Mouse (Mus musculus) layer of hippocampus, adult 8-10 months (tissue): ENCODE data around the gene Zc3h10. TPM values are rescaled to one million over a fixed set of nuclear protein-coding genes. Genes with fewer than 3 reads are reported as not detected.
A peak's percentile ranks its signal among the peaks of the same experiment; 100 is the strongest.
"Not testable (repeated sequence)": the region's sequence is repeated elsewhere in the genome, so short reads cannot be mapped to it uniquely, and the experiment has no call there.

Experiments used
- DNase-seq, 2 experiments: peaks; one replicate each; pipeline ENCODE4 v3.0.0; 2022; ENCODE audit warnings: low spot score in 2 of 2
- total RNA-seq, 4 experiments: library from RNA; stranded (reverse); gene quantifications; 2 replicates each; pipeline ENCODE4 v1.2.4; 2022

The Zc3h10 gene
- total RNA-seq, 4 experiments from 2014 or later = 12.7 to 17.0 (median 15.2) TPM

DNA sequence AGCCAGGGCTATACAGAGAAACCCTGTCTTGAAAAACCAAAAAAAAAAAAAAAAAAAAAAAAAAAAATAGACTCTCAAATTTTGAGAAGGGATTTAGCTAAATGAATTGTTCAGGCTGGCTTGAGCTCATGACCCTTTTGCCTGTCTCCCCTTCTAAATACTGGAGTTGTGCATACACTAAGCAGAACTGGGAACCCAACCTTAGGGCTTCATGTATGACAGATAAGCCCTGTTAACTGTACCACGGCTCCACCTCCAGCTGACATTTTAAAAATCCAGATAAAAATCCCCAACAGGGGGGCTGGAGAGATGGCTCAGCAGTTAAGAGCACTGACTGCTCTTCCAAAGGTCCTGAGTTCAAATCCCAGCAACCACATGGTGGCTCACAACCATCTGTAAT, 8.0 kb upstream of the Zc3h10 start:
- DNase-seq = not testable (repeated sequence)

DNA sequence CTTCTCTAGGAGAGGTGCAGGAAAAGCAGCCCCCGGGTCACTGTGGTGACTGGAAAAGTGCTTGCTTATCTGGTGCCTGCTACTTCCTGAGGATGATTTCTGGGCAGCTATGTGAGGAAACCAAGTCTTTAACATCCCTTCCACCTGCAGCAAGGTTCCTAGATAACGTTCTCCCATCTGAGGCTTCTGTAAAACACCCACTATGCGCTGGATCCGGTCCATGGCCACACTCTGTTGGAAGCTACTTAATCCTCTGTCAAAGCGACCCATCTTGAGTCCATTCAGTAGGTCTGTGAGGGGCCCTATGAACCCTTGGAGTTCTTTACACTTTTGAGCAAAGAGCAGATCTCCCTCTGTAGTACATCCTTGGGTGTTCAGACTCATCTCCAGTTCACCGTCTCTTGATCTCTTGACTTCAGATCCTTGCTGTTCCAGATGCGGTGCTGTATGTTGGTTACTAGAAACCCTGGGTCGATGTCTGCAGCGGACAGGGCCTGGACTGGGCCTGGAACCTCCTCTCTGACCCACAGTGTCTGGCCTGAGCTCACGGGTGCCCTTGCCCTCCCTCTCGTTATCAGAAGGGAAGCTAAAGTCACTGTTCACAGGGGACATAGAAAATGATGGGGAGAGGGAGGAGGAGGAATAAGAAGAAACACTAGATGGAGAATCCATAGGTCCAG, 2.7 kb upstream of the Zc3h10 start:
- not testable (repeated sequence) for DNase-seq

DNA sequence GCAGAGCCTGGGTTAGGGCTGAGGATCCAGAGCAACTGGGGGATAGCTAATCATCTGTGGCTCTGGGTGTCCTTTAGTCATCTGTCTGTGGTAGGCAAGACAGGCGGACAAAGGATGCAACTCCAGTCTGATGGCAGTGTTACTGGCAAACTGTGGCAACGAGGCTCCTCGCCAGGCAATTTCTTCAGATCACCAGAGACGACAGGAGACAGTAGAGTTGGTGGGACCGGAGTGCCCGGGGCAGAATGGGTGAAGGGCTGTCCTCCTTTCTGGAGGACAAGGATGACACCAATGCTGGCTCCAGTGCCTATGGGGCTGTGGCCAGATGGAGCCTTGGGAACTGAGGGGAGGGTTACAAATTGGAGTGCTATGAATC, 2.1 kb upstream of the Zc3h10 start:
- peak; percentile 21 to 47 for DNase-seq

DNA sequence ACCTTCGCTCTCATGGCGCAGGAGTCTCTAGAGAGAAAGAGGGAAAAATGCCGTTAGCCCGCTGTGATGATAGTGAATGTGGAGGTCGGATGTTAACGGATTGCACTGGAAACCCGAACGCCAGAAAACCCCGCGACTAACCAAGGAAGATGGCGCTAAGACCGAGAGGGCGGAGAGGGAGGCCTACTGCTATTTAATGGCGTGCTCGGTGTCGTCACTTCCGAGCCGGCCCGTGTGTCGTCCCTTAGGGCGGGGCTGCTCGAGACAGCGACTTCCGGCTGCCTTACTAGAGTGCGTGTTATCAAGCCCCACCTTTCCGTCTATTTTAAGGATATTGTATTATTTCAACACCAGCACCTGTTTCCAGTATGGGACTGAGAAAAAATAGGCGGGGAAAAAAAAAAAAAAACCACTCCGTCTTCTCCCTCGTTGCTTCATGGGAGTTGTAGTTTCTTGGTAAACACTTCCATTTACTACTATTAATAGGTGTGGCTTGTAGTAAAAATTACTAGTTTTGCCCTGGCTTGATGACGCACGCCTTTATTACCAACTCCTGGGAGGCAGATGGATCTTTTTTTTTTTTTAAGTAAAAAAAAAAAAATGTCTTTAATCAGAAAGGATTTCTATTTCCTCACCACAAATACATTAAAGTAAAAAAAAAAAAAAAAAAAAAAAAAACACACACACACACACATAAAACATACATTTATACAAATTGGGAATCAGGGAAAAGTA, 1.5 kb upstream of the Zc3h10 start, which contains the start of gene Rpl41:
Rpl41 (minus strand) TSS at position 359 of the 735 bp plus-strand sequence.
- DNase-seq = peak; percentile 91 to 93

DNA sequence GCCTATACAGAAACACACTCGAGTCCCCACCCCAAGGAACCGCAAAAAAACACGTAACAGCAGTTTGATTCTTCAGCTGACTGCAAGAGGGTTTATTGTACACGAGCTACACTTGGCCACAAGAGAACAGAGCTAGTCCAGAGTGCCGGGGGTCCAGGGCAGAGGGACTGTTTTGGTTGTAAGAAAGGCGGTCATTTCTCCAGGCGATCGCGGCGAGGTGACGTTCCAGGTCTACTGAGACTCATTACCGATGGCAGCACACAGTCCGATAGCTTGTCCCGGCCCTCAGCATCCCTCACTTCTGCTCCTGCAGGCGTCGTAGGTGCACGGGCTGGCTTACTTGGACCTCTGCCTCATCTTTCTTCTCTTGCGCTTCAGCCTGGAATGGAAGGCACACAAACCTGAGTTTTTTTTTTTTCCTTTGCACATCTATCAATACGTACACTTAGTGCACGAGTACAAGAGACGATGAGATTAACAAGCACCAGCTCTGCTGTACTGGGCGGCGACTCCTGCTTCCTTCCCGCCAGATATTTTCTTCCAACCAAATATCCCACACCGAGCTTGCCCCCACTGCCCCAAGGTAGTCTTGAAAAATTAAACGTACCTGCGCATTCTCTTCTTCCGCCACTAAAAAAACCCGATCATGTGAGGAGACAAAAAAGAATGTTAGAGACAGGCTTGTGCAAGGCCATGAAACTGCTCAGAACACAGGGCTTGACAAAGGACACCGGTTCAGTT, 647 bp upstream of the Zc3h10 start:
- not testable (repeated sequence) for DNase-seq

DNA sequence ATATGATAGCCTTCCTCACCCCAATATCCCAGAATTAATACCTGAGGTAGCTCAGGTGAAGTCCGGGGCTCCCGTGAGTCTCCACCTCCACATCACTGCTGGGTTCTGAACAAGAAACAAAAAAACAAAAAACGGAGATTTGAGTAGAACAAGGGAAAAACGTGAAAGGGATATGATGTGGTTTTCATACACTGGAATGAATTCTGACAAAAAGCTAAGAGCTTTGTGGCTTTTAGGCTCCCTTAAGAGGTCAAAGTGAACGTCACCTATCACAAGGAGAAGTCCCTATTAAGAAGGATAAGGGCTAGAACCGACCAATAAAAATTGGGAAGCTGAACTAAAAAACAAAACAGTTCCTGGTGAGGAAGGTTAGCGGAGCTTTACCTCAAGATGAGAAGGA, 787 bp downstream of the Zc3h10 start:
- DNase-seq = no peak

DNA sequence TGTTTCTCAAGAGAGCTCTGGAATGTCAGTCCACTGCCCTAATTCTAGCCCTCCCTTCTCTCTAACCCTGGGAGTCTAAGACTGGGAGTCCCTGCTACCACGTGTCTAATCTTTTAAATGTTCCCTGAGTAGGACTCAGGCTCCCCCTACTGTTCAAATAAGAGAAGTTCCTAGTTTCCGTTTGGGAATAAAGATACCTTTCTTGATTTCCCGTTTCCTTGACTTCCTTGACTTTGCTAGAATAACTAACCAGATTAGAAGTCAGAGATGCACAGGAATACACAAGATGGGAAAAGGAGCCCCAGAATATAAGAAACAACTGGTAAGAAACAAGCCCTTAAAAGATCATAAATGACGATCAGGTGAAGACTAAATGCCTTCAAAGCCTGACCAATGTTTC, 1.2 kb downstream of the Zc3h10 start:
- DNase-seq = no peak

DNA sequence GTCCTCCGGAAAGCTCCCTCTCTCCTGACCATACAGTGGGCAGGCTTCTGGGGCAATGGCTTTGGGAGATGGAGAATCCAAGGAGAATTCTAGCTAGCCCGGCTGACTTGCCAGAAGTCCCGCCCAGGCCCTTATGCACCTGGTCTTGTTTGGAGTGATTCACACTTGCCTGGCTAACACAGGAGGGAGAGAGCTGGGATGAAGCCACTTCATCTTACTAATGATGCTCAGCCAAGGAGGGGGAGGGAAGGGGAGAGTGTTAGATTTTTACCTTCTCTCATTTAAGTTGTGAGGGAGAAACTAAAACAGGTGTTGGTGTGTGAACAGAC, 2.0 kb downstream of the Zc3h10 start:
- no peak for DNase-seq

DNA sequence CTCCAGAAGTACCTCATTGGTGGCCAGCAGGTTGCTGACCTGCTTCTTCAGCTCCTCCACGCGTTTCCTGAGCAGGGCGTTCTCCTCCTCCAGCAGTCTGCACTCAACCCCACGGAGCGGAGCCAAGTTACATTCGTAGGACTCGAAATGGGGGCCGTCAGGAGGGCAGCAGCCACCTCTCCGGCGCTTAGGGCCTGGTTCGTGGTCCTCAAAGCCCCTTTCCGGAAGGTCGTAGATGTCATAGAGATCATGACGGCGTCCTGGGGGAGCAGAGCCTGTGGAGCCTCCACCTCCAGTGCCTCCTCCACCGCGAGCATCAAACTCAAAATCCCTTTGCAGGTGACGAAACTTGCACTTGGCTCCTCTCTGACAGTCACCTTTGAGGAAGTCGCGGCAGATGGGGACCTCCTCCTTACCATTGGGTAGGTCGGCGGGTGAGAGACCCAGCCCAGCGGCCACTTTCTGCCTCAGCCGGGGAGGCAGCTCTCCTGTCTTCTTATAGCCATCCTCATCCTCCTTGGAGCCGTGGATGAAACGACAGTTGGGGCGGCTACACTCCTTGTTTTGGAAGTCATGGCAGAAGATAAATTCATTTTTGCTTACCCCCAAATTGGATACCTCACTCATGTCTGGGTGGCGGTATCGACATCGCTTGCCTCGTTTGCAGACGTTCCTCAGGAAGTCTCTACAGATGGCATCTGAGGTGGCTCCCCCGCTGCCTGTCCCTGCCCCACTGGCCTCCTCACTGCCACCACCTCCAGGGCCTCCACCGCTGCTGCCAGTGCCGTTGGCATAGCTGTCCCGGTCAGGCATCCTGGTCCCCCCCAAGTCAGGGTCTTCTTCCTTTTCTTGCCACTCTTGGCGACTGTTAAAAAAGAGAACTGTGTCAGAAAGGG, 2.7 kb downstream of the Zc3h10 start:
- DNase-seq = no peak

DNA sequence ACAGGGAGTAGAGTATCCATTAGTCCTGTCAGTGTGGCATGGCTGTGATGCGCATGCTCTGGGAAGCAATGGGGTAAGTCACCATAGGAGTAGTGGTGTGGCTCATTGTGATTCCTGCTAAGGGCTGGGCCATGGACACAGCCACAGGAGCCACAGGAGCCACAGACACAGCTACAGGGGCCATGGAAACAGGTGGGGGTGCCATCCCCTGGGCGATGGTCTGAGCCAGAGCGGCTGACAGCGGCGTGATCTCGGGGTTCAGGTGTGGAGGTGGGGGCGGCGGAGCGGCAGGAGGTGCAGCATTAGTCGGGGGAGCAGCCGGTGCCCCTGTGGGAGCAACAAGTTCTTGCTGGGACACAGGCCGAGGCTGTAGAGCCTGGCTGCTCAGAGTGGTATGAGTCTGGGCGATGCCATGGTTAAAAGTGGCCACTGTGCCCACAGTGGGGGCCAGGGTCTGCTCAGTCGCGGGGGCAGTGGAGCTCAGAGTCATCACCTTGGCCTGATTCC, 3.4 kb downstream of the Zc3h10 start:
- DNase-seq = no peak

DNA sequence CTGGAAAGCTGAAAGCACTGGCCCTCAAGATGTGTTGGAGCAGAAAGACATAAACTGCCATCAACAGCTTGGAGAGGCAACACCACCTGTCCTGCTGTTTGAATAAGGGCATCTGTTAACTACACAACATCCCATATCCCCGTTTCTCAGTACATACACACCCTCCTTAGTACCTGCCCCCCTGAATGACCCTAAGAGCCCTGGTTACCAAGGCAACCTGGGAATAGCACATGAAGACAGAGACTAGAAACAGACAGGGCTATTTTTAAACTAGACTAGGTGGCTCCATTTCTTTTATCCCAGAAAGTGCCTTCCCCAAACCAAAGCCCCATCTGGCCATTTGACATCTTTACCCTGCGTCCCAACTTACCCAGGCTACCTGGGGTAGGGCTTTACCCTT, 4.5 kb downstream of the Zc3h10 start:
- no peak for DNase-seq

DNA sequence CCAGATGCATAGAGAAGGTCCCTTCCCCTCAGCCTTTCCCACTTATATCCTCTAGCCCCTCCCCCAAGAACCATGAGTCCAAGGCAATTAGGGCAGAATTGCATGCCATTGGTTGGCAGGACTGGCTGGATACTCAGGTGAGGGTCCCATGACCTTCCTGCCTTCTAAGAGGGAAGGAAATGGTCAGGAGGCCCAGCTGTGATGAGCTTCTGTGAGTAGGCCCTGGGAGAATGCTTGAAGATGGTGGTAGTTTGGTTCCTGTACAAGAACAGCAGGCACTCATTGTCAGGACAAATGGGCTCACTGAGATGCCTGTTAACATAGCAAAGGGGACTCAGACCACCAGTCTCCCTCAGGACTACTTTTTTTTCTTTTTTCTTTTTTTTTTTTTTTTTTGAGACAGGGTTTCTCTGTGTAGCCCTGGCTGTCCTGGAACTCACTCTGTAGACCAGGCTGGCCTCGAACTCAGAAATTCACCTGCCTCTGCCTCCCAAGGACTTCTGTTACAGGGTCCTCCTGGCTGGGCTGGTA, 9.2 kb downstream of the Zc3h10 start:
- no peak for DNase-seq

DNA sequence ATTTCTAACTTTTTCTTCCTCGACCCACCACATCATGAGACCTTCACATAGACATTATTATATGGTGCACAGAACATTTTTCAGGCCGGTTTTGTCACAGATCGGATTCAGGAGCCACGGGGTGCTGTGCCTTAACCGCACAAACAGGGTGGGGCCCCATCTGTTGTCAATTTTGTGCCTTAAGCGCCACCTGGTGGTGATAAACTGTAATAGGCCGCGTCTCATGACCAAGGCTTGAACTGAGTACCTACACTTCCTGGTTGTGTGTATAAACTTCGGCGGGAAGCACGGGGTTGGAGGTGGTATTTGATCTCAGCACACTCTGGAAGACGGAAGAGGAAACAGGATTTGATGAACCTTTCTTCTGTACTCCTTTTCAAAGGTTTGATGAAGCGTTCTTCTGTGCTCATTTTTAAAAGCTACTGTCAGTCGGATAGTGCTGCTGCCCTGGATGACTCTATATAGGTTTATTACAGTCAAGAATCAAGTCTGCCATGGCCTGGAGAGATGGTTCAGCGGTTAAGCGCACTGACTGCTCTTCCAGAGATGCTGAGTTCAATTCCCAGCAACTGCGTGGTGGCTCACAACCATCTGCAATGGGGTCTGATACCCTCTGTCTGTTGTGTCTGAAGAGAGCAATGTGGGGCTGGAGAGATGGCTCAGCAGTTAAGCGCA, 11.2 kb downstream of the Zc3h10 start:
- DNase-seq = peak; percentile 84 to 93

DNA sequence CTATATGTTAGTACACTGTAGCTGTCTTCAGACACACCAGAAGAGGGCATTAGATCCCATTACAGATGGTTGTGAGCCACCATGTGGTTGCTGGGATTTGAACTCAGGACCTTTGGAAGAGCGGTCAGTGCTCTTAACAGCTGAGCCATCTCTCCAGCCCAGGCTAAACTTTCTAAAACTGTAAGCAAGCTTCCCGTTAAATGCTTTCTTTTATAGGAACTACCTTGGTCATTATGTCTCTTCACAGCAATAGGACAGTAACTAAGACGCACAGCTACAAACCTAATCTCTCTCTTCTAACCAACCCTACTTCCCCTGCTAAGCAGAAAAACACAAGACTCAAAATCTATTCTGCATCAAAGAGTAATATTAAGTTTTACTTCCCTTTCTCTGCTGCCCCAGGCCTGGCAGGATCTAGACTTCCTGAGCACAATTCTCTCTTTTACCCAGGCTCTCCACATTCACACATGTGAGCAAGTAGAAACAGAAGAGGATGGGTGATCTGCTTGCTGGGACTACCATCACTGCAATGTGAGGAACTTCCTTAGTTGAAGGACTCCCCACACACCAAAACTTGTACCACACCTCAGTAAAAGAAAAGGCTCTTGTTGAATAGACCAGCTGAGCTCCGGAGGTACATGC, 11.8 kb downstream of the Zc3h10 start:
- DNase-seq = no peak

DNA sequence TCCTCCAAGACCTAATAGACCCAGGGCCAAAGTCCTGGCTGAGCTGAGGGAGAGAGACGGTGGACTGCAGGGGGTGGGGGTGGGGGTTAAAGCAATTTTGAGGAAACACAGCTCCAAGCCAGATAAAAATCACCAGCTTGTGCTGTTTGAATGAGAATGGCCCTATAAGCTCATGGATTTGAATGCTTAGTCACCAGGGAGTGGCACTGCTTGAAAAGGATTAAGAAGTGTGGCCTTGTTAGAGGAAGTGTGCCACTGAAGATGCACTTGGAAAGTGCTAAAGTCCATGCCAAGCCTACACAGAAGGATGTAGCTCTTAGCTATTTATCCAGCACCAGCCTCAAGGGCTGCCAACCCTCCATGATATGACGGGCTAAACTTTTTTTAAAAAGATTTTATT, 12.4 kb downstream of the Zc3h10 start:
- no peak for DNase-seq

DNA sequence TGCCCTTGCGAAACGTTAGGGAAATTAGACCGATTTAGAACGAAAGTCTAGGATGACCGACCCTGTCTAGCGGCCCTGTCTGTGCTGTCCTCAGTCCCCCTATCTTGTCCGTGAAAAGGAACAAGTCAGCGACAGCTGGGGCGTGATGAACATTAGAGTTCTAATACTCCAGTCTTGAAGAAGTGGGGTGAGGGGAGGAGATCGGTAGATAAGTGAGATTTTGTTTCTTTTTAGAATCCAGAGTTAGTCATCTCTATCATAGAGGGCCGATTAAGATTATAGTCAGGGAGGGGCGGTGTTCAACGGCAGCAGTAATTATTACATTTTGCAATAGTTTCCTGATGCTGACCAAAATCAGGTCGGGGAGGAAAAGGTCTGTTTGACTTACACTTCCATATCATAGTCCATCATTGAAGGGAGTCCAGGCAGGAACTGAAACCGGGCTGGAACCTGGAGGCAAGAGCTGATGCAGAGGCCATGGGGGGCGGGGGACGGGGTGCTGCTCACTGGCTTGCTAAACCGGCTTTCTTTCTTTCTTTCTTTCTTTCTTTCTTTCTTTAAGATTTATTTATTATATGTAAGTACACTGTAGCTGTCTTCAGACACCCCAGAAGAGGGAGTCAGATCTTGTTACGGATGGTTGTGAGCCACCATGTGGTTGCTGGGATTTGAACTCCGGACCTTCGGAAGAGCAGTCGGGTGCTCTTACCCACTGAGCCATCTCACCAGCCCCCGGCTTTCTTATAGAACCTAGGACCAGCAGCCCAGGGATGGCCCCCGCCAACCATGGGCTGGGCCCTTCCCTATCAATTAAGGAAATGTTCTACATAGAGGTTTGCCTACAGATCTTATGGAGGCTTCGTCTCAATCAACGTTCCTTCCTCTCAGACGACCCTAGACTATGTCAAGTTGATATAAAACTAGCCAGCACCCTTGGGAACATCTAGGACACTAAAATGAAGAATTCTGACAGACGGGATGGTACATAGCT, 20.9 kb downstream of the Zc3h10 start:
- DNase-seq = no peak

DNA sequence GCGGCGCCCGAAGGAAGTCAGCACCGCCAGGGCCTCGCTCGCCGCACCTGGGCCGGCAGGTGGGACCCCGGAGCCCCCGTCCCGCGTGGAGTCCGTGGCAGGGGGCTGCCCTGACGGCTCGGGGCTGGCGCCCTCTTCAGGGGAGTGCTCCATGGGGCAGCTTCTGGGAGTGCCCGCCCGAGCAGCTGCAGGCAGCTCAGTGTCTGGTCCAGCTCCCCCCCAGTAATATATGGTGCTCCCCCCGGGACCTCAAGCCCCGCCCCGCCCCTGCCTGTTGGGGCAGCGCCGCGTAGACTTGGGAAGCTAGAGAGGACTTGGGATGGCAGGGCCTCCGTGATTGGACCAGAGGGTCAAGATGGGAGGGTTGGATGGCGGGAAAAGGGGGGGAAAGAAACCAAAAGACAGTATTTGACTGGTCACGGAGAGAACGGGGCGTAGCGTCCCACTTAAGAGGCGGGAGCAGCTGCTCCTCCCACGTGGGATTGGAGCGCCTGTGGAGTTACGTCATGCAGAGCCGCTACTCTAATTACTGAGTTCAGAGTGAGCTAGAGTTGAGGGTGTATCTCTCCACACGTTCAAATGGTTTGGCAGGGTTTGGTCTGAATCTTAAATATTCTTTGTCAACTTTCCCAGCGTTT, 21.8 kb downstream of the Zc3h10 start, which contains the start of gene Esyt1:
Esyt1 (minus strand) TSS at position 201 of the 638 bp plus-strand sequence.
- DNase-seq = peak; percentile 87 to 93
